Mouse (Mus musculus) cerebellum, adult 2 months (tissue): ENCODE results near the gene Mpv17.

Source experiments
- CTCF ChIP-seq: fragments of 200-500 bp; IDR thresholded peaks from 2 replicates; pipeline ENCODE4 v1.5.1; 2011; ENCODE audit warnings: low read depth, mild to moderate bottlenecking, control low read depth, low read length, moderate library complexity, borderline replicate concordance; ENCODE audit not compliant: insufficient read depth
- POLR2A ChIP-seq: fragments of 200-500 bp; IDR thresholded peaks from 2 replicates; pipeline ENCODE4 v1.6.1; 2011; ENCODE audit warnings: low read length, control low read depth, borderline replicate concordance; ENCODE audit not compliant: insufficient read depth

DNA sequence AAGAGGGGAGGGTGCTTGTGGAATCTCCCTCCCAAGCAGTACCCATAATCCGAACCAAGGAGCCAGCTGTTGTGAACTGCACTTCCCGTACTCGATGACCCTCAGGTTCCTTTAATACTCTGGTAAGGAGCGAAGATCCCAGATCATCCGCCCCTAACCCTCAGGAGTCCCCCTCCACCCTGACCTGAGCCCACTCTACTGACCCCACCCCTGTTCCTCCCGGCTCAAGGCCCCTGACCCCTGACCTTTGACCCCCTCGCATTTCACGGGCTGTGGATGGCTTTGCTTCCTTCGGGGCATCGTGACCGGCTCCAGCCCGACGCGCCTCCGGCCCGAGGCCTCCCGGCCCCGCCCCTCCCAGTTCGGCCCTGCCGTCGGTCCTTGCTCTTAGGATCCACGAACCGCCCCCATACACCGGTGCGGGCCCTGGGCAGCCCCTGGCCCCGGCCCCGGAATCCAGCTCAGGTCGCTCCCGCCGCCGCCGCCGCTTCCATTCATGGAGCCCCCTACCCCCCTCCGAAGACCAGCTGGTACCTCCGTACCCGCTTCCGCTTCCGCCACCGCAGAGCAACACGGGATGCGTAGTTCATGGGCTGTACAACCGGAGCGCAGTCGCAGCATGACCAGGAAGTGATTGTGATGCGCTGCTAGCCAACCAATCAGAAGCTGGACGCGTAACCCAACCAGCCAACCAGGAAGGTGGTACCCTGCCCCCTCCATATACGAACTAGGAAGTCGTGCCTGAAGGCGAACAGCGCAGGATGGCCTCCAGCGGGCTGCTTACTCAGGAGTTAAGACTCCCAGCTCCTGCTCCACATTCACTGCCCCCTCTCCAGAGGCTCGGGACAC is 47.9 kb upstream of the Mpv17 start, which contains the start of gene Zfp513:
- TF ChIP-seq CTCF: no peak
- peak; percentile 79; the same call in 1 of the 2 replicates for TF ChIP-seq POLR2A
